Mouse (Mus musculus): ENCODE data around the gene Mrgprf. TPM values are rescaled to one million over a fixed set of nuclear protein-coding genes. Genes with fewer than 3 reads are reported as not detected.

Mrgprf gene
- polyA plus RNA-seq (2012; rRNA removed) = 14.3 and 16.2 TPM in 2 replicates

GRCm38 (mm10) chr7:145300321-145301007 is at the start of gene Mrgprf:
TSS of gene Mrgprf (plus strand) at chr7:145300828.
- peak within 1 kb of the TSS; percentile 40 for H3K4me3 ChIP-seq (replicated peaks; ENCODE audit: extremely low read depth, low read depth, low read length)
- DNase-seq = peak; percentile 37
- peaks cover 5% of the 10 kb centered on the region for H3K4me1 ChIP-seq (ENCODE audit: control insufficient read depth, insufficient read depth, low read length)
- WGBS = 36% methylated on average over 13 of the region's 13 CpGs
- TF ChIP-seq POLR2A (IDR thresholded peaks at IDR 0.05; ENCODE audit: borderline replicate concordance, extremely low read depth, low read depth, low read length) = peak; percentile 25; the same call in 1 of the 2 replicates
- no peak for TF ChIP-seq CTCF (IDR thresholded peaks at IDR 0.05; ENCODE audit: insufficient read depth, low read length)

- TF ChIP-seq POLR2A (IDR thresholded peaks at IDR 0.05; ENCODE audit: borderline replicate concordance, extremely low read depth, low read depth, low read length) (no peak), CTCF (IDR thresholded peaks at IDR 0.05; ENCODE audit: insufficient read depth, low read length) (peak; percentile 73)
- 29% methylated on average over 8 of the region's 8 CpGs for WGBS
- H3K4me1 ChIP-seq (ENCODE audit: control insufficient read depth, insufficient read depth, low read length) = no peaks in the 10 kb centered on the region
- DNase-seq = peak; percentile 80
- no peak overlapping the region for H3K4me3 ChIP-seq (replicated peaks; ENCODE audit: extremely low read depth, low read depth, low read length)
Observed at GRCm38 (mm10) chr7:145252715-145253476, 47.7 kb upstream of the Mrgprf start.

GRCm38 (mm10) chr7:145253986-145254630 is 46.5 kb upstream of the Mrgprf start:
- DNase-seq = no peak
- no peak for TF ChIP-seq CTCF (IDR thresholded peaks at IDR 0.05; ENCODE audit: insufficient read depth, low read length)
- TF ChIP-seq POLR2A (IDR thresholded peaks at IDR 0.05; ENCODE audit: borderline replicate concordance, extremely low read depth, low read depth, low read length) = no peak
- Histone ChIP-seq H3K4me1 (ENCODE audit: control insufficient read depth, insufficient read depth, low read length) (no peaks in the 10 kb centered on the region), H3K4me3 (replicated peaks; ENCODE audit: extremely low read depth, low read depth, low read length) (no peak overlapping the region)
- WGBS = 58% methylated on average over 3 of the region's 3 CpGs

- Histone ChIP-seq H3K4me3 (replicated peaks; ENCODE audit: extremely low read depth, low read depth, low read length) (no peak overlapping the region), H3K4me1 (ENCODE audit: control insufficient read depth, insufficient read depth, low read length) (no peaks in the 10 kb centered on the region)
- WGBS = 89% methylated on average over 1 of the region's 1 CpGs
- TF ChIP-seq POLR2A (IDR thresholded peaks at IDR 0.05; ENCODE audit: borderline replicate concordance, extremely low read depth, low read depth, low read length) (no peak), CTCF (IDR thresholded peaks at IDR 0.05; ENCODE audit: insufficient read depth, low read length) (no peak)
- DNase-seq = no peak
Observed at GRCm38 (mm10) chr7:145256092-145256491, 44.5 kb upstream of the Mrgprf start.

- TF ChIP-seq CTCF (IDR thresholded peaks at IDR 0.05; ENCODE audit: insufficient read depth, low read length) (no peak), POLR2A (IDR thresholded peaks at IDR 0.05; ENCODE audit: borderline replicate concordance, extremely low read depth, low read depth, low read length) (no peak)
- 60% methylated on average over 9 of the region's 9 CpGs for WGBS
- Histone ChIP-seq H3K4me1 (ENCODE audit: control insufficient read depth, insufficient read depth, low read length) (no peaks in the 10 kb centered on the region), H3K4me3 (replicated peaks; ENCODE audit: extremely low read depth, low read depth, low read length) (no peak overlapping the region)
- no peak for DNase-seq
Observed at GRCm38 (mm10) chr7:145264202-145264601, 36.4 kb upstream of the Mrgprf start.

GRCm38 (mm10) chr7:145266011-145266410 is 34.6 kb upstream of the Mrgprf start:
- no peak for DNase-seq
- 91% methylated on average over 2 of the region's 2 CpGs for WGBS
- no peaks in the 10 kb centered on the region for H3K4me1 ChIP-seq (ENCODE audit: control insufficient read depth, insufficient read depth, low read length)
- TF ChIP-seq CTCF (IDR thresholded peaks at IDR 0.05; ENCODE audit: insufficient read depth, low read length) (no peak), POLR2A (IDR thresholded peaks at IDR 0.05; ENCODE audit: borderline replicate concordance, extremely low read depth, low read depth, low read length) (no peak)
- H3K4me3 ChIP-seq (replicated peaks; ENCODE audit: extremely low read depth, low read depth, low read length) = no peak overlapping the region

GRCm38 (mm10) chr7:145268890-145269289 is 31.7 kb upstream of the Mrgprf start:
- TF ChIP-seq CTCF (IDR thresholded peaks at IDR 0.05; ENCODE audit: insufficient read depth, low read length) = no peak
- no peak for TF ChIP-seq POLR2A (IDR thresholded peaks at IDR 0.05; ENCODE audit: borderline replicate concordance, extremely low read depth, low read depth, low read length)
- WGBS = 90% methylated on average over 7 of the region's 7 CpGs
- no peaks in the 10 kb centered on the region for H3K4me1 ChIP-seq (ENCODE audit: control insufficient read depth, insufficient read depth, low read length)
- no peak overlapping the region for H3K4me3 ChIP-seq (replicated peaks; ENCODE audit: extremely low read depth, low read depth, low read length)
- no peak for DNase-seq

- WGBS = 94% methylated on average over 5 of the region's 5 CpGs
- H3K4me1 ChIP-seq (ENCODE audit: control insufficient read depth, insufficient read depth, low read length) = no peaks in the 10 kb centered on the region
- no peak for DNase-seq
- H3K4me3 ChIP-seq (replicated peaks; ENCODE audit: extremely low read depth, low read depth, low read length) = no peak overlapping the region
- no peak for TF ChIP-seq CTCF (IDR thresholded peaks at IDR 0.05; ENCODE audit: insufficient read depth, low read length)
- TF ChIP-seq POLR2A (IDR thresholded peaks at IDR 0.05; ENCODE audit: borderline replicate concordance, extremely low read depth, low read depth, low read length) = no peak
Observed at GRCm38 (mm10) chr7:145270955-145271354, 29.7 kb upstream of the Mrgprf start.

GRCm38 (mm10) chr7:145275488-145275887 is 25.1 kb upstream of the Mrgprf start:
- 71% methylated on average over 3 of the region's 3 CpGs for WGBS
- Histone ChIP-seq H3K4me1 (ENCODE audit: control insufficient read depth, insufficient read depth, low read length) (no peaks in the 10 kb centered on the region), H3K4me3 (replicated peaks; ENCODE audit: extremely low read depth, low read depth, low read length) (no peak overlapping the region)
- no peak for TF ChIP-seq POLR2A (IDR thresholded peaks at IDR 0.05; ENCODE audit: borderline replicate concordance, extremely low read depth, low read depth, low read length)
- TF ChIP-seq CTCF (IDR thresholded peaks at IDR 0.05; ENCODE audit: insufficient read depth, low read length) = no peak
- DNase-seq = no peak
